Mouse (Mus musculus): ENCODE measurements around the gene Akap13.
"Not testable (repeated sequence)": the region's sequence is repeated elsewhere in the genome, so short reads cannot be mapped to it uniquely, and the experiment has no call there.

The Akap13 gene

DNA sequence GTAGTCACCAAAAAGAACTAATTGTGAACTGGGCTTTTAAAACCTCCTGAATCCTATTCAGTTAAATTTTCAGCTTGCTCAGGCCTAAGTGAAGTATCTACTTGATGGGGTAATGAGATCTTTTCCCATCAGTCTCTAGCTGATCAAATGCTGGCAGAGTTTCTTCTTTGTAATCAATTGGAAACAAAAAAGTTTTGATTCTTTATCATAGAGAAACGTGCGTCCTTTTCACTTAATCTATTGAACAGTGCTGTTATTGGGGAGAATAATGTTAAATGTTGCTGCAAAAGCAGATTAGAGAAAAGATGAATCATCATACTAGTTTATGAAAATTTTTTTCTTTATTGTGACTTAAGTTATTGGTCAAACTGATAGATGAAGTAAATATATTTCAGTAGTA is 142.5 kb downstream of the Akap13 start:
- no peak for DNase-seq (ENCODE audit: low spot score)

DNA sequence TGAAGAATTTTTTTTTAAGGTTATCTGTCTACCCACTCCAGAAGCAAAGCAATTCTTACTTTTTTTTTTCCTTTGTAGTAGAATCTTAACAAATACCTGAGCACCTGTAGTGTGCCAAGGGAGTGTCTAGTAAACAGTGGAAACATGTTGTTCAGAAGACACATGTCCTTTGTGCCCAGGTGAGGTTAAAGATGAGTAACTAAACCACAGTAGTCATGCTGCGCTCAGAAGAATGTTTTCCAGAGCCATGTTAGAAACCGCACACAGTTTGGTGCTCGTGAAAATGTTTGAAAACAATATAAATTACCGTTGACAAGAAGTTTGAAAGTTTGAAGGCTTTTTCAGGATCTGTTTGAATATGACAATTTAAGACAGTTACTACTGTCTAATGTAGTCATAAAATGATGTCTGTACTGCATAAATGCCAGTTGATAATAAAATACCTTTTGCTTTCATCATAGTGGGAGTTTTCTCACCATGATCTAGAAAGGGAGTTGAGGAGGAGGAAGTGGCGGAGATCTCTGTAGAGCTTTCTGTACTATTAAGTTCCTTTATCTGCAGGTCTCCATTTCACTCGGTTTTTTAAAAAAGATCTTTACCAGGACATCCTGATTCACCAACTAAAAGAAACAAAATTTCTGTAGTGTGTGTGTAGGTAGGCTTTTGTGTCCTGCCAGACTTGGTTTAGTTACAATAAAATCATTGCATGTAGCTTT is 145.2 kb downstream of the Akap13 start:
- no peak for DNase-seq (ENCODE audit: low spot score)

DNA sequence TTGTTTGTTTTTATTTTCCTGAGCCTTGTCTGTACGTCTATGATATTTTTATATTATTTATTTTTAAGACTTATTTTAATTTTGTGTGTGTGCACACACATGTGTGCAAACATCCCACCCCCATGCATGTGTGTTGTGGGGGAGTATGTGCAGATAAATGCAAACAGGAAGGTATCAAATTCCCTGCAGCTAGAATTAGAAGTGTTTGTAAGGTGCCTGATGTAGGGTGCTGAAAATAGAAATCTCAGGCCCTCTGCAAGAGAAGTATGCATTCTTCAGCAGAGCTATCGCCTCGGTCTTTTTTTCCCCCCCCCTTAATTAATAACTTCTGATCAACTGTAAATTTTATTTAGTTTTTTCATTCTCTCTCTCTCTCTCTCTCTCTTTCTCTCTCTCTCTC is 151.9 kb downstream of the Akap13 start:
- DNase-seq (ENCODE audit: low spot score), result no peak

DNA sequence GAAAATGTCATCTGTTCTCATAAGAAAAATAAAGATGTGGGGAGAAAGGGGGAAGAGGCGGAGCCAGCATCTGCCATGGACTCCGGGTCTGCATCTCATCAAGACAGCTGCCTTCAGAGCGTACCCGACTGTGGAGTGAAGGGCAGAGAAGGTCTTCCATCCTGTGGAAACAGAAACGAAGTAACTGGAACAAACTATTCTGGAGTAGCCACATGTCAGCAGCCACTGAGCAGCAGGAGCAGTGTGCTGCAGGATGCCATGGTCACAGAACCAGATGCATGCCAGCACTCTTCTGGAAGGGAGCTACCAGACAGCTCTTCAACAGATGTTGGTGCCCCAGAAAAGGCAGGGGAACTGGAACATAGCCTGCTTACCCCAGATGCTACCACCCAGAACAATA is 153.4 kb downstream of the Akap13 start:
- DNase-seq (ENCODE audit: low spot score), result no peak

DNA sequence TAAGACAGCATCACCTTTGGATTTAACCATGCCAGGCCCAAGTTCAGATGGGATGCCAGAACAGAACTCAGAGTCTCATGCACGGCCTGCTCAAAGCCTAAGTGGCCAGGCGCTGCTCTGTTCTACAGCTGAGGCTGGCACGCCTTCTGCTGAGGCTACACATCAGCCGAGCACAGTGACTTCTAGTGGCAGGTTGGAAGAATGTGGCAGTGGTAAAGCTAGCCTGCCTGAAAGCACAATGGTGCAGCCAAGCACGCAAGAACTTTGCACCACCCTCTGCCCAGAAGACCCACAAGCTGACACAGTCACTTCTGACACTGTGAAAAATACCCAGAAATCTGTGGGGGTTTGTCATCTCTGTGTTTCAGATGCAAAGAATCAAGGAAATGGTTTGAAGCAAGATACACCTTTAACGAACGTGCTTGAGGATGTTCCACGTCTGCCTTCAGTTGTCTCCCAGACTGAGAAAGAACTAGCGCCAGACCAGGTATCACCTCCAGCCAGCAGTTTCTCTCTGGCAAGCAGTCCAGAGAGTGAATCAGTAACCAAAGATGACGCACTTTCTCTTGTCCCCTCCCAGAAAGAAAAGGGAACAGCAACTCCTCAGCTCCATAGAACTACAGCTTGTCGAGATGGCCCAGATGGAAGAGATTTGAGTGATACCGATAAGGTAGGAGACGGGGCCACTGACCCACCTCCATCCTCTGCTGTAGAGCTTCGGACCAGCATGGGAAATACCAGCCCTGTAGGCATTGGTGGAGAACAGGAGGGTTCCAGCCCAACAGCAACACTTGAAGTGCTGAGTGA is 154.3 kb downstream of the Akap13 start:
- no peak for DNase-seq (ENCODE audit: low spot score)

DNA sequence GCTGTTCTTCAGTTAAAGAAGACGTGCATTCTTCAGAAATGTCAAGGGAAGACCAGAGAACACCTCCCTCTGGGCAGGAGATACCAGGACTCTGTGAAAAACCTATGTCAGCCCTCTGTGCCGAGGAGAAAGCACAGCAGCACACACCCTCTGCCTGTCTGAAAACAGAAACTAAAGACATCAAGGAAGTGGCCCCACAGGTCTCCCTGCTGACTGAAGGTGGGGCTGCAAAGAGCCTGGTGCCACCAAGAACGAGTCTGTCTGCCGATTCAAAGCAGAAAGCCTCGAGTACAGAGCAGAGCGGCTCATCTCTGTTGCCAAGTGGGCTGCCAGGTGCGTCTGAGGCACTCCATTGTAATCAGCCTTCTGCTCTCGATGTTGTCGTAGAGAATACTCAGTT is 155.1 kb downstream of the Akap13 start:
- DNase-seq (ENCODE audit: low spot score), result peak; percentile 23

DNA sequence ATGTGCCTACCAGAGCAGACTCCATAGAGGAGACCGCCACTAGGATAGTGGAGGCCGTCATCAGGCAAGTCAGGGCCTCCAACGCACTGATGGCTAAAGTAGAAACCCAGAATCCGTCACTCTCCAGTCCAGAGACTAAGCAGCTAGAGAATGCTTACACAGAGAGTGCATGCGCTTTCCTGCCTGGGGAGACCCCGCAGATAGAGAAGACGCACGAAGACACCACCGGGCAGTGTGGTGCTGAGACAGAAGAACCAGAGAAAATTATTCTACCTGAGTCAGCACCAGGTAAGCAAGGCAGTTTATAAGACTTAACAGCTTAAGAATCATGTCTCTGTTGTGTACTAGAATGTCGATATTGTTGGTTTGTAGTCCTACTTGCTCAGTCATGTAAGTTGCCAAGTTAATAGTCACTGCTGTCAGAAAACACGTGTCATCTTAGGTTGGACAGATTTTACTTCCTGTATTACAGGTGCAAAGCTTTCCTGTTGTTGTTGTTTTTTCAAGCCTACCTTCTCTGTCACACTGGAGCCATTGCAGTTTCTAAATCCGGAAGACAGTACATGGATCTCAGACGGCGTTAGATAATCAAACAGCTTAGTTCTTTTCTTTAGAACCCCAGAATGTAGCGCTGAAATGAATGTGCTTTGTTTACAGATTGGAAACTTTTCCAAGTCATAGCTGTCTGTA is 156.1 kb downstream of the Akap13 start:
- no peak for DNase-seq (ENCODE audit: low spot score)

DNA sequence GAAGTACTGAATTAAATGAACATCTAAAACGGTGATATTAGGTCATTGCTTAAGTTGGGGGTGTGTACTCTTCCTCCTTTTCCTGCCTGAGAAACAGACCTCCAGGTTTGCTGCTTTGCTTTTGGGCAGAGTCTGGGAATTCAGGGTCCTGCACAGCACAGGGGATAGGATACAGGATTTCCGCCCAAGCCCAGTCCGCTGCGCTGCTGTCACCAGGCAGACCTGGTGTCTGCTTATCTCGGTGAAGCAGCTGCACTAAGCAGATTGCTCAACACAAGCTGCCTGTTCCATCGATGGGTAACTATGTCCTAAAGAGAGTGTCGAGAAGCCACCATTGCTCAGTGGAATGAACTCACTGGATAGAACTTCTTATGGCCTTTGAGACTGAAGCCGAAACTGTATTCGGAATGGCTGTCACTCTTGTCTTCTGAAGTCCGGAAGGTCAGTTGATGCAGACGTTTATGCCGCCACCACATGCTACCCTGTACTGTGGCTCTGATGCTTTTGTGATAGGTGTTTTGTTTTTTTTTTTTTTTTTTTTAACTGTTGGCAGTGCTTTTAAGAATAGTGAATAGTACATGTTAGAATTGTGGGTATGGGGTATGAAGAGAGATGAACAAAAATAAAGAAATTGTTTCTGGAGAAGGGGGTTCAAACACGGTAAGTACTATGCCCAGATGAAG is 156.8 kb downstream of the Akap13 start:
- no peak for DNase-seq (ENCODE audit: low spot score)

DNA sequence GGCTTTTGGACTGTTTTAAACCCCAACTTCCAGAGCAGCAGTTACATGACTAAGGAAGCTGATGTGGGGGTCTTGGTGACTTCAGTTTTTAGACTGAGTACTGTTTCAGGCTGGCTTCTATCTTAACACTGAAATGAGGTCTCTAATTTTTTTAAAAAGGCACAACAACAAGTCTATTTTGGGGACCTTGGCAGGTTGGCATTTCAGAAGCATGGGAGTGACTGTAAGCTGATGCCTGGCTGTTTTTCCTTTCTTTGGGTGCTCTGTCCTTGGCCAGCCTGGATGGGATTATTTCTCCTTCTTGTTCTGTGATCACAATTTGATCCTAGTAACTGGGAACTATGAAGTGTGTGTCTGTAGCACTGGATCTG is 157.3 kb downstream of the Akap13 start:
- DNase-seq (ENCODE audit: low spot score), result no peak

DNA sequence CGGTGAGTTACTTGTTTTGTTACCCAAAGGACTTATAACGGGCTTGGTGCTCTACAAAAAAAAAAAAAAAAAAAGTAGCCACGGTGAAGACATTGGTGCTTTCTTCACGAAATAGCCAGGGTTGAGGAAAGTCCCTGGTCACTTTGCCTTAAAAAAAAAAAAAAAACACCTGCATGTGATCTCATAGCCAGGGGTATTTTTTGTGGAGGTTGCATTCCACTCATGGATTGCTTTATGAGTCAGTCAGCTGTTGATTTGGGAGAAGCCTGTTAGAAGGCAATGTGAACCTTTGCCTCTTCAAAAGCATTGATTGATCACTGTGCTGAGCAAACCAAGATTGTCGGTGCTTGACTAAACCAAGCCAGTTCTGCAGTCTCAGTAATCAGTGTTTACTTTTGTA is 157.9 kb downstream of the Akap13 start:
- no peak for DNase-seq (ENCODE audit: low spot score)

DNA sequence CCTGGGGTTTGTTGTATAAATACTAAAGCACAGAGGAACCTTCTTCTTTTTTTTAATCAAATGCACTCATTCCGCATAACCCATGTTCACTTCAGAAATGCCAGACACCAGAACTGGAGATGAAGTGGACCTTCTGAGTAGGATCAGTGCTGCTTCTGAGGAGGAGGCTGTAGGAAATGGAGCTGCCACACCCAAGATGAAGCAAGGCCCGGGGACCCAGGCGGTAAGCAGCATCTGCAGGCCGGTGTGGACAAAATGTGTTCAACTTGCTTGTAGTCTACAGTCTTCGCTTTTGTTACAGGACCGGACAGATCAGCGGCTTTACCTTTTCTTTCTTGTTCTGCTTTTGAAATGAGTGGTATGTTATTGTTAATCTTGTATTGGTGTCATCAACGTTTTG is 159.5 kb downstream of the Akap13 start:
- no peak for DNase-seq (ENCODE audit: low spot score)

DNA sequence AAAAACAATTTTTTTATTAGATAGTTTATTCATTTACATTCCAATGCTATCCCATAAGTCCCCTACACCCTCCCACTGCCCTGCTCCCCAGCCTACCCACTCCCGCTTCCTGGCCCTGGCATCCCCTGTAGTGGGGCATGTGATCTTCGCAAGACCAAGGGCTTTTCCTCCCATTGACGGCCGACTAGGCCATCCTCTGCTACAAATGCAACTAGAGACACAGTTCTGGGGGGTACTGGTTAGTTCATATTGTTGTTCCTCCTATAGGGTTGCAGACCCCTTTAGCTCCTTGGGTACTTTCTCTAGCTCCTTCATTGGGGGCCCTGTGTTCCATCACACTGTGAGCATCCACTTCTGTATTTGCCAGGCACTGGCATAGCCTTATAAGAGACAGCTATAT is 161.9 kb downstream of the Akap13 start:
- DNase-seq (ENCODE audit: low spot score), result not testable (repeated sequence)

DNA sequence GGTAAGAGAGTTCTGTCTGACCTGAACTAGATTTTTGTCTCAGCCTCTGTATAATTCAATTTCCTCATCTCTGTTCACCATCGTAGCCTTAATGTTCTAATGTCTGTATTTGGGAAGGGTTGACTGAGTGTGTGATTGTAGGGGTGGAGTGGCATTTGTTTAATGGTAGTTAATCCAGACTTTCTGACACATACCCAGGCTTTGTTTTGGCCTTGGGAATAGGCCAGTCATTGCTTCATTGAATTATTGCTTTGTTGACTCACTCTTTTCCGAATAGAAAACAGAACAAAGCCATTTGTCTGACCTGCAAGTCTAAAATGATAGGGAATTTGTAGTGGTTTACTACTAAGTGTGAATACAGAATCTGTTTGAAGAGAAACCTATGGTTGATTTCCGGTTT is 163.4 kb downstream of the Akap13 start:
- DNase-seq (ENCODE audit: low spot score), result no peak

DNA sequence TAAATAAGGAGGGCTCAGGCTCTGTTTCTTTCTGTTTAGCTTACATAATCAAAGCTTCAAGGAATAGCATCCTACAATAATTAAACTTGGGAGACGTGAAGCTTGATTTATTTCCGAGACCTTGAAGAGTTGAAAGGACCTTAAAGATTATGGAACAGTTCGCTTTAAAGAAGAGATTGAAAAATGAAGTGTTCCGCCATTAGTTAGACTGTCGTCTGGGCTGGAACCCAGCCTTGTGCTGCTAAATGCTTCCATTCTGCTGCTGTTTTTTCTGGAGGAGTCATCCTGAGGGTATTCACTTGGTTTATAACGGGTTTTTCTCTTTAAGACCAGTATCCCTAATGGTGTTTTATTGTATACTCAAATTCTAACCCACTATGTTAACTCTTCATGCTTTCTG is 164.5 kb downstream of the Akap13 start:
- no peak for DNase-seq (ENCODE audit: low spot score)

DNA sequence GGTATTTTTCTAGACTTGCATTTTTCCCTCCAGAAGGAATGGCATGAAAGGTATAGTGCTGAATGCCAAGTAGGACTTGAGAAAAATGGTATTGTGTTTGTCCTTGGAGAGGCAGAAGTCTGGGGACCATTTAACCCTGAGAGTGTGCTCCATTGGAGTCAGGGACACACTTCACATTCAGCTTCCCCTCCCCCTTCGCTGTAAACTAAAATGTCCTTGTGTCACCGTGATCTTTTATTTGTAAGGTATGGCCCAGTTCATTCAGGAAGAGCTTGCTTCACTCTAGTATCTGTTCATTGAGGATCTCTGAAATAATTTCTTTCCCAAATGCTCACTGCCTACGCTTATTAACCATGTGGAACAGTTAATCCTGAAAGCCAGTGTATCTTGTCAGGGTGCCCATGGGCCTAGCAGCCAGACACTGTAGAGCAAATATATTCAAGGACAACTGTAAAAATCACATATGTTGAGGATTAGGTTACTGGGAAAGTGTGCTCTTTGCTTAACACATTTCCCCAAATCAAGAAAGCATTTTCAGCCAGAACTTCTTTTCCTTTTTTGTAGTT is 165.1 kb downstream of the Akap13 start:
- DNase-seq (ENCODE audit: low spot score), result no peak

DNA sequence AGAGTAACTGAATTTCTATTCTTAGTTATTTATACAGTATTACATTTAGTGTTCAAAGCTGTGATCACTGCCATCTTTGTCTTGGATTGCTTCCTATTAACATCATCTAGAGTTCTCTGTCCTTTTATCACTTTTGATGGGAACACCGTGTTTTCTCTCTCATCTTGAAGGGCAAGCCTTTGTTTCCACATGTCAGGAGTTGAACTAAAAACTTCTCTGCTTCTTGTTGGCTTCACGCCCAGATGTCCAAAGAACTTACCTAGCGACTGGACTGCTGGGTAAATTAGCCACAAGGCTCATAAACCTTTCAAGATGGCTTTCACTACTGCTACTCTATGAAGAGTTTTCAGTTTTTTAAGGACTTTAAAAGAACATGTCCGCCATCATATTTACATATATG is 165.6 kb downstream of the Akap13 start:
- no peak for DNase-seq (ENCODE audit: low spot score)

DNA sequence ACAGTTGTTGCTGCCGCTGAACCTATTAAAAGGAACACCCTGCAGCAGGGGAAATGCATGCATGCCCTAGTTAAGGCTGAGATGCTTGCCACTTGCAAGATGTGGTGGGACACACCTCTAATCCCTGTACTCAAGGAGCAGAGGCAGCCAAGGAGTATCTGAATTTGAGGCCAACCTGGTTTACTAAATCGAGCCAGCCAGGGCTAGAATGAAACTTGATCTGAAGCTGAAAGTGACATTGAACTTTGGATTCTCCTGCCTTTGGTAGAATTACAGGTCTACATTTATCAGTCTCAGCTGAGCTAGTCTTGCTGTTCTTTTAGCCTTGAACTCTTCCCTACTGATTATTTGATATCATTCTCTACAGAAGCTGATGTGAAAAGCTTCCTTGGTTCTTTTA is 172.5 kb downstream of the Akap13 start:
- no peak for DNase-seq (ENCODE audit: low spot score)

DNA sequence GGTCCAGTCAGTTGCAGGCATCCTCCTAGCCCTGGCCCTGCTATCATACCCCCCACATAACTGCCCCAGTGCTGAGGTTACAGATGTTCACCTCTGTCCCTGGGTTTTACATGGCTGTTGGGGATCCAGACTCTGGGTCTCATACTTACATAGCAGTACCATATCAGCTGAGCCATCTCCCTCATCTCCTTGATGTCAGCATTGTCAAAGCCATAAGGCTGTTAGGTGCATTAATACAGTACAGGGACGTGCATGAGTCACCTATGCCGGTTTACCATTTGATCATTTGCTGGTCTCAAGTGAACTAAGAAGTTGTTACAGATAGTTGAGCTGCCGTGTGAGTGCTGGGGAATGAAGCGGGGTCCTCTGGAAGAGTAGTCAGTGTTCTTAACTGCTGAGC is 174.3 kb downstream of the Akap13 start:
- DNase-seq (ENCODE audit: low spot score), result no peak

DNA sequence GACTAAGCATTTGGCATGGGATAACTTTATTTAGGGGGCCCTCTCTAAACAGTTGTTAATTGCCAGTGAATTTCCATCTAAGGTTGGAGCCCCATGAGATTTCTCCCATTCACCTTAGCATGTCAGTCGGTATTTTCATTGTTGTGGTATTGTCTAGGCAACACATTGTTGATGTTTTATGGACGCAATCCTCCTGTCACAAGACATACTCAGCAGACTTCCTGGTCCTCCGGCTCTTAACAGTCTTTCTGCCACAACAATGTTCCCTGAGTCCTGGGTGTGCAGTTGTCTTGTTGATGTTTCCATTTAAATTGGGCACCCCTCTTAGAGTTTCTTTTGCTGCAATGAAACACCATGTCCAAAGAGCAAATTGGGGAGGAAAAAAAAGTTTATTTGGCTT is 177.6 kb downstream of the Akap13 start:
- DNase-seq (ENCODE audit: low spot score), result no peak

DNA sequence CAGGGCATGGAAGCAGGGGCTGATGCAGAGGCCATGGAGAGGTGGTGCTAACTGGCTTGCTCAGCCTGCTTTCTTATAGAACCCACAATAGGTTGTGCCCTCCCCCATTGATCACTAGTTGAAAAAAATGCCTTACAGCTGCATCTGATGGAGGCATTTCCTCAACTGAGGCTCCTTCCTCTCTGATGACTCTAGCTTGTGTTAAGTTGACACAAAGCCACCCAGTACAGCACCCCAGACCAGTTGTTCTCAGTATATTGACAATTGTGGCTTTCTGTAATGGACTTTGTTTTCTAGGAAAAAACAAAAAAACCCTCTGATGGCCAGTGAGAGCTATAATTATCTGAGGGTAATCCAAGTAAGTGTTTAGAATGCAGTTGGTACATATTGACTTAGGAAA is 178.1 kb downstream of the Akap13 start:
- no peak for DNase-seq (ENCODE audit: low spot score)

DNA sequence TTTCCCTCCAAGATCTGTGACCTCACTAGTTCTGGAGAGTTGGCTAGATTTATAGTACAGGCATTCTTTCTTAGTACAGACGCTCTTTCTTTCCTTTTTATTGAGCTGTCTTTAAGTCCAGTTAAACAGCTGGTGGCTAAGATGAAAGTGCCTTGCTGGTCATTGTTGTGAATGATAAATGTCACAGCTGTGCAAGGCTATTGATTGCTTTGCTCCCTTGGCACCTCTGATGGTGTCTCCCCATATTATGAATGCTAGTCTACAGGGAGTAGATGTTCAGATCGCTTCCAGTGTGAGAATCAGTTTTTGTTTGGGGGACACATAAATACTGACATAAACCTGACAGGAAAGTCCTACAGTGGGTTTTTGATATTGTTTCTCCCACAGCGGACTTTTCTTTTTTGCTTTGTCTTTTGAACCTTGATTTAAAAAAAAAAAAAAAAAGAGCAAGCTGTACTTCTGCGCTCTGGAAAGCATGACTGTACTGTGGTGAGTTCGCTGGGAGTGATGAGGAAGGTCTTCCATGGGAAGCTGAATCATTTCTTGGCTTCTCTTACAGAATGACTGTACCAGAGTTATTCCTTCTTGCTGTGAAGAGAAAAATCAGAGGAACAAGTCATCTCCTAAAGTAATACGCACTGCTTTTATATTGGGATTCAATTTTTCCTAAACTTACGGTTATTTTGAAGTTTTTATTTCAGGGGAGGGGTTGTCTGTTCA is 178.6 kb downstream of the Akap13 start:
- no peak for DNase-seq (ENCODE audit: low spot score)

DNA sequence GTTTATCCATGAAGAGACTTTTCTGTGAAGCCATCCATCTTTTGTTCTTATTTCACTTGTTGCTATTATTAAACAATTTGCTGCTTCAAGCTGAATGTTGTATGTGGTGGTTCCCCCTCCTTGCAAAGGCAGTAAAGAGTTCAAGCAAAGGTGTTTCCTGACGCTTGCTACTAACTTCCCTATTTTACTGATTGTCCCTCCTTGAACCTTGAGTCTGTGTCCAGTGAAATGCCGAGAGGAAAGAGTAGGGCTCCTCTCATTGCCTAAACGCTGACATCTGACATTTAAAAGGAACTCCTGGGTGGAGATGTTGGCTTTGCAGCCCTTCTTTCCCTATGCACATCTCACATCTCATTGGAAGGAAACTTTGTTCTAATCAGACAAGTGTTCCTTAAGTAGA is 183.4 kb downstream of the Akap13 start:
- DNase-seq (ENCODE audit: low spot score), result no peak

All from urinary bladder, postnatal 25 days (tissue).